Mouse (Mus musculus): ENCODE results near the gene Otop3.

- TF ChIP-seq EP300 (IDR thresholded peaks at IDR 0.05; ENCODE audit: low read depth): no peak
- TF ChIP-seq CTCF (IDR thresholded peaks at IDR 0.05; ENCODE audit: low read depth): no peak
These were observed 46.2 kb upstream of the Otop3 start for GRCm38 (mm10) chr11:115288305-115288704.
